Mouse (Mus musculus) cerebellum, adult 2 months (tissue): ENCODE data around the gene Tnfrsf23.

Experiments
- CTCF ChIP-seq: fragments of 200-500 bp; IDR thresholded peaks from 2 replicates; pipeline ENCODE4 v1.5.1; 2011; ENCODE audit warnings: low read depth, mild to moderate bottlenecking, control low read depth, low read length, moderate library complexity, borderline replicate concordance; ENCODE audit not compliant: insufficient read depth
- POLR2A ChIP-seq: fragments of 200-500 bp; IDR thresholded peaks from 2 replicates; pipeline ENCODE4 v1.6.1; 2011; ENCODE audit warnings: low read length, control low read depth, borderline replicate concordance; ENCODE audit not compliant: insufficient read depth

GRCm38 (mm10) chr7:143723841-143724240 is 38.2 kb upstream of the Tnfrsf23 start:
- TF ChIP-seq CTCF (no peak), POLR2A (no peak)
